Mouse (Mus musculus): ENCODE results near the gene Klre1.

- TF ChIP-seq CTCF (IDR thresholded peaks at IDR 0.05; ENCODE audit: low read depth) (no peak), EP300 (IDR thresholded peaks at IDR 0.05; ENCODE audit: low read depth) (no peak)
These were observed 43.0 kb upstream of the Klre1 start for GRCm38 (mm10) chr6:129534627-129535190.

Data from liver, postnatal 0 days (tissue).